Mouse (Mus musculus) G1E (cell line): ENCODE data around the gene Il4i1.

Experiments
- CTCF ChIP-seq: IDR thresholded peaks from 2 replicates; pipeline ENCODE4 v1.5.1; 2012; ENCODE audit warnings: low read depth, low read length, inconsistent platforms, mixed read lengths
- GATA1 ChIP-seq: IDR thresholded peaks from 2 replicates; pipeline ENCODE4 v1.6.1; 2012; ENCODE audit warnings: borderline replicate concordance, low read length, inconsistent platforms, mixed read lengths
- TAL1 ChIP-seq: conservative IDR thresholded peaks from 2 replicates; pipeline ENCODE4 v1.6.1; 2012; ENCODE audit warnings: low read depth, low read length, inconsistent platforms, mixed read lengths

- TF ChIP-seq CTCF = no peak
- no peak; the same call in 1 of the 2 replicates for TF ChIP-seq TAL1
- no peak for TF ChIP-seq GATA1
These were observed 40.2 kb downstream of the Il4i1 start for GRCm38 (mm10) chr7:44856265-44856916.
